Mouse (Mus musculus) limb, embryonic 15.5 days (tissue): ENCODE measurements around the gene Gm4559. TPM values are rescaled to one million over a fixed set of nuclear protein-coding genes. Genes with fewer than 3 reads are reported as not detected.
A peak's percentile ranks its signal among the peaks of the same experiment; 100 is the strongest.
"Not testable (repeated sequence)": the region's sequence is repeated elsewhere in the genome, so short reads cannot be mapped to it uniquely, and the experiment has no call there.

Experiments used
- ATAC-seq: fragments of 200-750 bp; cut with Nextera tagmentation; 2 replicates; pipeline ENCODE4 v1.8.0; 2017; ENCODE audit warnings: low read depth, moderate TSS enrichment; ENCODE audit not compliant: insufficient number of reproducible peaks, low FRiP score, low TSS enrichment
- H3K27ac ChIP-seq: fragments of 300-500 bp; sonication (generic); 2 replicates; pipeline ENCODE4 v1.5.1; 2015; ENCODE audit warnings: moderate library complexity, mild to moderate bottlenecking, inconsistent platforms
- H3K27me3 ChIP-seq: fragments of 300-500 bp; sonication (generic); 2 replicates; pipeline ENCODE4 v1.6.1; 2015; ENCODE audit warnings: inconsistent platforms
- H3K36me3 ChIP-seq: fragments of 300-500 bp; sonication (generic); 2 replicates; pipeline ENCODE4 v1.6.1; 2015; ENCODE audit warnings: inconsistent platforms
- H3K4me1 ChIP-seq: fragments of 300-500 bp; sonication (generic); 2 replicates; pipeline ENCODE4 v1.6.1; 2015; ENCODE audit warnings: inconsistent platforms
- H3K4me2 ChIP-seq: fragments of 300-500 bp; sonication (generic); 2 replicates; pipeline ENCODE4 v1.6.1; 2015; ENCODE audit warnings: mild to moderate bottlenecking, inconsistent platforms
- H3K4me3 ChIP-seq: fragments of 300-500 bp; sonication (generic); 2 replicates; pipeline ENCODE4 v1.5.1; 2015; ENCODE audit warnings: mild to moderate bottlenecking, inconsistent platforms
- H3K9ac ChIP-seq: fragments of 300-500 bp; sonication (generic); 2 replicates; pipeline ENCODE4 v1.6.1; 2015; ENCODE audit warnings: inconsistent platforms
- H3K9me3 ChIP-seq: fragments of 300-500 bp; sonication (generic); 2 replicates; pipeline ENCODE4 v1.6.1; 2016; ENCODE audit warnings: inconsistent platforms
- WGBS: fragments of 180-500 bp; shearing (Covaris S2); methylation state at CpG from one replicate; pipeline ENCODE4 v1.1.7; 2015; 5-methylcytosine and 5-hydroxymethylcytosine counted together
- polyA plus RNA-seq: library from polyadenylated mRNA; unstranded; fragments of >200 nt; fragmentation: Nextera tagmentation; extraction: Ambion mirVana; gene quantifications from 2 replicates; pipeline ENCODE4 v1.2.1, GENCODE M21; 2015

Gene Gm4559
- not detected in 2 replicates for polyA plus RNA-seq

DNA sequence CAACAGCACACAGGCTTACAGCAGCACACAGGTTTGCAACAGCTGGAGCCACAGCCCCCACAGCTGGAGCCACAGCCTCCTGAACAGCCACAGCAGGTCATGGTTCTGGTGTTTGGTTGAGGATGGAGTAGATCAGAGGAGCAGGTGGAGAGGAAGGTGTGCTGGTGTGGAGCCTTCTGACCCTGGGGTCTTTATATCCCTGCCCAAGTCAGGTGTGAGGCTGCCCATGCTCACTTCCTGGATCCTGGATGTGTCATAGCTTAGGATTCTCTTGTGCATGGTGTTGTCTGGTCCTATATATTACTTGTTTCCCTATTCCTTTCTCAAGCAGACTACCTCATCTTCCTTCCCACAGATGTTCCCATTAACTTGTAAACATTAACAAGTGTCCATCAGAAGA is at the start of gene Gm4559:
TSS of gene Gm4559 (minus strand) at position 101 of the 400 bp plus-strand sequence.
- H3K27me3 ChIP-seq, H3K4me1 ChIP-seq: not testable (repeated sequence)

DNA sequence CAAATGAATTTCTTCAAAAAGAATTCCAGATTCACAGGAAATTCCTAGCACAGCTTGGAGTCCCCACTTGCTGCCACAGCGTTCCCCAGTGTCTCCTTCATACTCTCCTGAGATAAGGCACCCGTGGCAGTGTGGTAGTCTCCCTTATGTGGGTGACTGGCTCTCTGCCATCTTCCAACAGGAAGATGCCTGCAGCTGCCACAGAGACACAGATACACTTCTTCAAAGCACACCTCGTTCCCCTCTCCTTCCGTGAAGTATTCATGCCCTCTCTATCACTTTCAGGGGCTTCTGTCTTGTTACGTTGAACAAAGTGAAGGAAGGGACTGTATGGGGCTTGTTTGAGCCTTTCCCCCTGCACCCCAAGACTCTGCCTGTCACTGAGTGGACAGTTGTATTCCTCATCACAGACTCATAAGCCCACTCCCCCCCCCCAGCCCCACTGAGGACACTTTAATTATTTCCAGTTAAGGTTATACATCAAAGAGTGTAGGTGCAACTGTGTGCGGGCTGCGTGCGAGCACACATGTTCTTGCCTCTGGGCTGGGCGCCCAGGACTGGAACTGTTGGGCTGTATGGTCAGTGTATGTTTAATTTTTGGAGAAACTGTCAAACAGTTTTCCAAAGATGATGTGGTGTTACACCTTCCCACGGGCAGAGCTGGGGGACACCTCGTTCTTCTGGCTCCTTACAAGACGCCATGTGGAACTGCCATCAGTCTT is 49.4 kb upstream of the Gm4559 start:
- Histone ChIP-seq H3K36me3 (no peaks in the 10 kb centered on the region), H3K4me3 (no peak overlapping the region), H3K27me3 (no peaks in the 10 kb centered on the region; the same call in 1 of the 2 replicates), H3K27ac (0 out of 2 replicates have a peak overlapping the region, but pooled peaks have one; percentile 47), H3K4me2 (no peak overlapping the region), H3K4me1 (no peaks in the 10 kb centered on the region; the same call in 1 of the 2 replicates), H3K9ac (no peak overlapping the region), H3K9me3 (no peaks in the 10 kb centered on the region)
- WGBS, result 66% methylated on average over 12 of the region's 12 CpGs
- peak; percentile 52; the same call in 1 of the 2 replicates for ATAC-seq

More for the DNA sequence above, at the start of gene Gm4559:
- not testable (repeated sequence) for H3K4me2 ChIP-seq, ATAC-seq, H3K4me3 ChIP-seq, H3K36me3 ChIP-seq, H3K9ac ChIP-seq, H3K9me3 ChIP-seq, H3K27ac ChIP-seq

DNA sequence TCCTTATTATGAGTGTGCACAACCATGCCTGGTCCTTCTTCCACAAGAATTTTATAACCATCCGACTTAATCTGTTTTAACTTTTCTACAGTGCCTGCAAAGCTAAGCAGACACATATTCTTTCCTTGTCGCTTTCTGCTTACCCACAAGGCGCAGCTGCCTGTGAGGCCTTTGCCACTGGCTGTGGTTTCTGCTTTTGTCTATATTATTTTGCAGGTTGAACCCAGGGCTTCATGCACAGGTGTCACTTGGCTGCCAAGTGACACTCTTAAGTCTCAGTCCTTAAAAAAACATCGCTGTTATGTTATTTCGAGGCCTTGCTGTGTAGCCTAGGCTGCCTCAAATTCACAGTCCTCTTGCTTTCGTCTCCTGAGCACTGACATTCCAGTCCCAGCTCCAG is 48.5 kb upstream of the Gm4559 start:
- Histone ChIP-seq H3K4me1 (no peaks in the 10 kb centered on the region; the same call in 1 of the 2 replicates), H3K9me3 (no peaks in the 10 kb centered on the region), H3K9ac (no peak overlapping the region), H3K27me3 (no peaks in the 10 kb centered on the region; the same call in 1 of the 2 replicates), H3K36me3 (no peaks in the 10 kb centered on the region), H3K4me2 (no peak overlapping the region), H3K4me3 (no peak overlapping the region), H3K27ac (no peak overlapping the region)
- ATAC-seq, result no peak
- WGBS, result 81% methylated on average over 6 of the region's 6 CpGs

DNA sequence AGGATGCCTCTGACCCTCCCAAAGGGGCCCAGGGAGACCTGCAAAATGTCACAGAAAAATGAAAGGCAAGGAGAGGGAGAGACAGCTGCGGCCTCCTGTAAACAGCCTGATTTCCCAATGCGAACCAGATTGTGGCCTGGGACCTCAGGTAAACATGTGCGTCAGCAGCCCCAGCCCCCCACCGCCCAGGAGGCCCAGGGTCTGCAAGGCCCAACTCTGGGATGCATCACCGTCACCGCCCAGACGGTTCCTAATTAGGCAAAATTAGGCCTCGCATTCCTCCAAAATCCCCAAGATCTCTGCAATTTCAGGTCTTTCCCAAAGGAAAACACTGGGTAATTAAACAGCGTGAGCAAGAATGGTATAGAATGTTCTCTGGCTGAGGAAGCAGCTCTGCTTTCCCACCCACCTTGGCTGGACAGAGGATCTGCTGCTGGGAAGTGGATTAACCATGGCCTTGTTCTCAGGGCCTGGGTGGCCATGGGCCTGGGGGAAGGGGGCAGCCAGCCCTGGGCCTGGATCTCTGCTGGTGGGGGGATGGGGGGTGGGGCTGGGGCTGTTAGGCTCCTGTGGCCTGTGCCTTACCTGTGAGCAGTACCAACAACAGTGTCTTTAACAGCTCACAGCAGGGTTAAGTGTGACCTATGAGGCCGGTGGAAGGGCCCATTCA is 47.6 kb upstream of the Gm4559 start:
- not testable (repeated sequence) for H3K9me3 ChIP-seq, H3K9ac ChIP-seq, H3K4me3 ChIP-seq, H3K4me2 ChIP-seq, H3K36me3 ChIP-seq, H3K27ac ChIP-seq, ATAC-seq, H3K27me3 ChIP-seq, H3K4me1 ChIP-seq
- WGBS, result 41% methylated on average over 6 of the region's 10 CpGs

DNA sequence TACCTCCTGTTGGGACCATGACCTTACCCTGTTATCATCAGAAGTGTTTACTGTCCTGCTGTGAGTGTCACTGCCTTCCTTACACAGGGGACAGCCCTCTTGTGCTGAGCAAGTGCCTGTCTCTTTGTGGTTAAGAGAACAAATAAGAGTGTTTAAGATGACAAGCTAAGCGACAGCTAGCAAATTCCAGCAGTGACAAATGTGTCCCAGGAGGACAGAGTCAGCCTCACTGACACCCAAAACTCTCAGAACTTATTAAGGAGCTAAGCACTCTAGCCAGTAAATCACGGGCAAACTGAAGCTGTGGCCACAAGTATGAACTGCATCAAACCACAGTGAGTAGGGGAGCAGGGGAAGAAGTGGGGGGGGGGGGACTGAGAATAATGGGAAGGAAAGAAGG is 46.7 kb upstream of the Gm4559 start:
- H3K4me1 ChIP-seq, result peaks cover 10% of the 10 kb centered on the region; the same call in 1 of the 2 replicates
- WGBS, result 15% methylated on average over 2 of the region's 2 CpGs
- no peak overlapping the region for H3K9ac ChIP-seq

DNA sequence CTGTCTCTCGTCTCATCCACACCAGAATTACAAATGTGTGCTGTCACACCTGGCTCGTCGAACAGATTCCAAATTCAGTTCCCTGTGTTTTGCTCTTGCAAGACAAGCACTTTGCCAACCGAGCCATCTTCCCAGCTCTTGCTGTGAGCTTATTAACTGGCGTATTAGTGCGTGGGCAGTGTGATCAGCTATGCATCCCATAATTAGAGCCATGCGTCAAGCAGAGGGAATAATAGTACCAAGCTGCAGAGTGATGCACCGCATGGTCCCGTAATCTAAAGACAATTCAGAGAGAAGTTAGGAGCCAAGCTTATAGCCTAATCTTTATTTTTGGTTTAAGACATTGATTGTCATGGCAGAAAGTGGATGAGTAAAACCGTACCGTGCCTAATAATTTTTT is 45.0 kb upstream of the Gm4559 start:
- H3K27ac ChIP-seq, result no peak overlapping the region
- H3K36me3 ChIP-seq, result no peaks in the 10 kb centered on the region
- H3K9ac ChIP-seq, result no peak overlapping the region
- no peaks in the 10 kb centered on the region for H3K9me3 ChIP-seq
- 71% methylated on average over 11 of the region's 11 CpGs for whole genome bisulfite sequencing
- H3K4me3 ChIP-seq, result no peak overlapping the region
- H3K4me1 ChIP-seq, result peaks cover 10% of the 10 kb centered on the region; the same call in 1 of the 2 replicates
- H3K27me3 ChIP-seq, result no peaks in the 10 kb centered on the region; the same call in 1 of the 2 replicates
- ATAC-seq, result no peak
- H3K4me2 ChIP-seq, result no peak overlapping the region

More for the DNA sequence above, 46.7 kb upstream of the Gm4559 start:
- no peak for ATAC-seq
- no peaks in the 10 kb centered on the region for H3K36me3 ChIP-seq
- H3K27me3 ChIP-seq, result no peaks in the 10 kb centered on the region; the same call in 1 of the 2 replicates
- H3K9me3 ChIP-seq, result no peaks in the 10 kb centered on the region
- no peak overlapping the region for H3K4me3 ChIP-seq
- no peak overlapping the region for H3K4me2 ChIP-seq
- H3K27ac ChIP-seq, result no peak overlapping the region; the same call in 1 of the 2 replicates

DNA sequence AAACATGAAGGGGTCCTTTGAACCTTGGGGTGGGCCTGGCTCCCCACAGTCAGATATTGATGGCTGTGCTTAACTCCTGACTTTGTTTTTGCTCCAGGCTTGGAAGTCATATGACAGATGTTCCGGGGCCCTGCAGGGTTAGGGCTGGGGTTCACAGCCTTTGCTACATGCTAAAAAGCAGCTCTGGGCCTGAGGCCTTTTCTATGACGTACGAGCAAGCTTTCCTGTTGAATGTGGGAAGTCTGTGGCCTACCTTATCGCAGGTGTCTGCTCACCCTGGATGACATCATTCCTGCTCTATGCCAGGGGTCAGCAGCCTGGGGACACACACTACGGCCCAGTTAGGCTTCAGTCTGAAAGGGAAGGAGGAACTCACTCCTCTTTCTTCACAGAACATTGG is 43.1 kb upstream of the Gm4559 start:
- H3K4me2 ChIP-seq, result no peak overlapping the region
- no peak for ATAC-seq
- H3K9ac ChIP-seq, result no peak overlapping the region
- H3K27ac ChIP-seq, result no peak overlapping the region
- 64% methylated on average over 5 of the region's 5 CpGs for WGBS
- no peaks in the 10 kb centered on the region for H3K36me3 ChIP-seq
- peaks cover 10% of the 10 kb centered on the region; the same call in 1 of the 2 replicates for H3K4me1 ChIP-seq
- no peak overlapping the region for H3K4me3 ChIP-seq
- no peaks in the 10 kb centered on the region; the same call in 1 of the 2 replicates for H3K27me3 ChIP-seq
- H3K9me3 ChIP-seq, result no peaks in the 10 kb centered on the region

DNA sequence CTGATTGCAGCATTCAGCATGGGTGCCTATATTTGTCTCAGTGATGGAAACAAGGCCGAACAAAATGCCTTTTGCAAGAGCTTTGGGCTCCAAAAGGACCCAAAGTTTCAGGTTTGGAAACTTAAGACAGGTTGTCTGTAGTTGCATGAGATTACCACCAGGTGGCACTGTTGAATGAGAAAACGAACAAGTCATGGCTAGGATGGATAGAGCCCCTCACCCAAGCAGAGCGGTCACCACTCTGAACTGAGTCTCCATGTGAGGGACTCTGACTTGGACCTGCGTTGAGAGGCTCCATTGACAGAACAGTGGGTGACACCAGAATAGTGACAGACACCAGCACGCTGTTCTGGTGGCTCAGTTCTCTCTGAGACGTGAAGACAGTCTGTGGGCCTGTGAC is 42.4 kb upstream of the Gm4559 start:
- no peak overlapping the region for H3K4me2 ChIP-seq
- H3K36me3 ChIP-seq, result no peaks in the 10 kb centered on the region
- H3K27ac ChIP-seq, result no peak overlapping the region
- no peak overlapping the region for H3K9ac ChIP-seq
- no peaks in the 10 kb centered on the region; the same call in 1 of the 2 replicates for H3K27me3 ChIP-seq
- peak; percentile 56; the same call in 1 of the 2 replicates for ATAC-seq
- peaks cover 10% of the 10 kb centered on the region; the same call in 1 of the 2 replicates for H3K4me1 ChIP-seq
- H3K9me3 ChIP-seq, result no peaks in the 10 kb centered on the region
- WGBS, result 29% methylated on average over 6 of the region's 6 CpGs
- no peak overlapping the region for H3K4me3 ChIP-seq

DNA sequence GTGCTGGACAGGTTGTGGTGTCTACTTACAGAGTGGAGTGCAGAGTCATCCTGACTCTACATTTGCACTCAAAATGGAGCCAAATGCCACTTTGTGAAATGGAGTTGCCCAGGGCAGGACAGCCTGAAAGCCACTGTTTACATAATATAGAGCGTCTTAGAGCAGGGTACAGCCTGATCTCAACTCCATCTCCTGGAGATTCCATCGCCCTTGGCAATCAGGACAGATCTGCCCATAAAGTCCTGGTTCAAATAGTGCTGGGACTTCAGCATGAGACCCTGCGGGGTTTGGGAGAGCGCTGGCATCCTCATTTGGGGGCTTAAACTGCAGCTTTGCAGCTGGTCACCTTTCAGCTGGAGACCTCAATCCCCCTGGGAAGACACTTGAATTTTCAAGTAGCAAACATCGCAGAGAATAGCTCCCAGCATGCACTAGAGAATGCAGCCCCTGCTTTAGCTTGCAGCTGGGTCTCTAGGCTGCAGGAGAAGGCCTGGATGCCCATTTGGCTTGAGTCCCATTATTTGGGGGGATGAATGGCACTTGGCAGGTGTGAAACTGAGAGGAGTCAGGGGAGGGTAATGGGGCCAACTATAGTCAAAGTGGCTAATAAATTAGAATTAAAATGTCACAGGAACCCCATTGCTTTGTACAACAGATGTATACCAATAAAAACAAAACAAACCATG is 40.6 kb upstream of the Gm4559 start:
- ATAC-seq, result no peak
- no peaks in the 10 kb centered on the region for H3K9me3 ChIP-seq
- H3K27ac ChIP-seq, result no peak overlapping the region
- no peak overlapping the region for H3K9ac ChIP-seq
- H3K4me3 ChIP-seq, result no peak overlapping the region
- 54% methylated on average over 5 of the region's 5 CpGs for WGBS
- H3K4me1 ChIP-seq, result peaks cover 10% of the 10 kb centered on the region; the same call in 1 of the 2 replicates
- no peak overlapping the region for H3K4me2 ChIP-seq
- no peaks in the 10 kb centered on the region for H3K36me3 ChIP-seq
- H3K27me3 ChIP-seq, result no peaks in the 10 kb centered on the region

DNA sequence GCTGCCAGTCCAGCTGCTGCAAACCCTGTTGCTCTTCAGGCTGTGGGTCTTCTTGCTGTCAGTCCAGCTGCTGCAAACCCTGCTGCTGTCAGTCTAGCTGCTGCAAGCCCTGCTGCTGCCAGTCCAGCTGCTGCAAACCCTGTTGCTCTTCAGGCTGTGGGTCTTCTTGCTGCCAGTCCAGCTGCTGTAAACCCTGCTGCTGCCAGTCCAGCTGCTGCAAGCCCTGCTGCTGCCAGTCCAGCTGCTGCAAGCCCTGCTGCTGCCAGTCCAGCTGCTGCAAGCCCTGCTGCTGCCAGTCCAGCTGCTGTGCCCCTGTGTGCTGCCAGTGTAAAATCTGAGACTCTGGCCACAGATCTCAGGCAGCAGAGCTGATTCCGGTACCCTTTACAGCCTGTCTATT is 29.8 kb upstream of the Gm4559 start:
- WGBS, result 79% methylated on average over 1 of the region's 1 CpGs
- ATAC-seq, H3K4me2 ChIP-seq, H3K36me3 ChIP-seq, H3K9ac ChIP-seq, H3K9me3 ChIP-seq, H3K27me3 ChIP-seq, H3K4me3 ChIP-seq, H3K4me1 ChIP-seq, H3K27ac ChIP-seq: not testable (repeated sequence)

DNA sequence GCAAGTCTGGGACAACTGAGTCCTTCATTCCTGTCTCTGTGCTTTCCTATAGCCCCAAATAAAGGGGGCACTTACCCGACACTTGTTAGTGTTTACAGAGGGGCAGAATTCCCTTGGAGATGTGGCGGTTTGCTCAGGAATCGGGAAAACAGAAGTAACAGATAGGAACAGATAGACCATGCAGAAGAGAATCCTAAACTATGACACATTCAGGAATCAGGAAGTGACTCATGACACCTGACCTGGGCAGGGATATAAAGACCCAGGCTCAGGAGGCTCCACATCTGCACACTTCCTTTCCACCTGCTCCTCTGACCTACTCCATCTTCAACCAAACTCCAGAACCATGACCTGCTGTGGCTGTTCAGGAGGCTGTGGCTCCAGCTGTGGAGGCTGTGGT is 29.1 kb upstream of the Gm4559 start, which contains the start of gene Krtap5-4:
TSS of gene Krtap5-4 (plus strand) at position 301 of the 400 bp plus-strand sequence.
- Histone ChIP-seq H3K9ac (no peak within 1 kb of the TSS), H3K4me2 (no peak within 1 kb of the TSS), H3K4me1 (no peaks in the 10 kb centered on the region), H3K36me3 (no peaks in the 10 kb centered on the region), H3K27ac (no peak within 1 kb of the TSS), H3K4me3 (no peak within 1 kb of the TSS), H3K27me3 (peaks cover 2% of the 10 kb centered on the region; the same call in 1 of the 2 replicates), H3K9me3 (no peaks in the 10 kb centered on the region)
- 47% methylated on average over 3 of the region's 3 CpGs for WGBS
- ATAC-seq, result no peak
